Mouse (Mus musculus): ENCODE results near the gene Ina. TPM values are rescaled to one million over a fixed set of nuclear protein-coding genes. Genes with fewer than 3 reads are reported as not detected.
A peak's percentile ranks its signal among the peaks of the same experiment; 100 is the strongest.

Ina gene
- total and polyA plus RNA-seq, 2 experiments from 2014 or later: not detected

- no peak overlapping the region for H3K27ac ChIP-seq (ENCODE audit: low read depth)
- ATAC-seq (ENCODE audit: insufficient read depth, low read depth) (no peak), DNase-seq (ENCODE audit: low spot score) (no peak)
- H3K9ac ChIP-seq (replicated peaks; ENCODE audit: low read depth, low read length): no peak overlapping the region
- H3K4me3 ChIP-seq (ENCODE audit: low read depth, low read length): no peak overlapping the region
- H3K36me3 ChIP-seq (replicated peaks; ENCODE audit: control insufficient read depth, insufficient read depth, low read length): no peaks in the 10 kb centered on the region
- no peaks in the 10 kb centered on the region; the same call in 1 of the 2 replicates for H3K4me1 ChIP-seq (ENCODE audit: control insufficient read depth, insufficient read depth)
- H3K27me3 ChIP-seq (ENCODE audit: control insufficient read depth, insufficient read depth, low read length): peaks cover 60% of the 10 kb centered on the region
- no peak overlapping the region for H3K4me2 ChIP-seq (ENCODE audit: low read depth, low read length)
- H3K9me3 ChIP-seq (replicated peaks; ENCODE audit: control insufficient read depth, low read length): no peaks in the 10 kb centered on the region
- TF ChIP-seq EP300 (IDR thresholded peaks at IDR 0.05; ENCODE audit: low read depth) (no peak), CTCF (IDR thresholded peaks at IDR 0.05; ENCODE audit: low read depth) (no peak)
- 83% methylated on average over 15 of the region's 15 CpGs for WGBS
Measured at GRCm38 (mm10) chr19:47012521-47013130, 1.9 kb upstream of the Ina start.

GRCm38 (mm10) chr19:47013340-47014158 lies 949 bp upstream of the Ina start:
- Histone ChIP-seq H3K27me3 (ENCODE audit: control insufficient read depth, insufficient read depth, low read length) (peaks cover 69% of the 10 kb centered on the region), H3K36me3 (replicated peaks; ENCODE audit: control insufficient read depth, insufficient read depth, low read length) (no peaks in the 10 kb centered on the region), H3K4me1 (ENCODE audit: control insufficient read depth, insufficient read depth) (no peaks in the 10 kb centered on the region; the same call in 1 of the 2 replicates), H3K4me2 (ENCODE audit: low read depth, low read length) (no peak overlapping the region), H3K27ac (ENCODE audit: low read depth) (no peak overlapping the region), H3K4me3 (ENCODE audit: low read depth, low read length) (no peak overlapping the region), H3K9me3 (replicated peaks; ENCODE audit: control insufficient read depth, low read length) (no peaks in the 10 kb centered on the region), H3K9ac (replicated peaks; ENCODE audit: low read depth, low read length) (no peak overlapping the region)
- WGBS: 18% methylated on average over 20 of the region's 20 CpGs
- no peak for DNase-seq (ENCODE audit: low spot score)
- no peak for ATAC-seq (ENCODE audit: insufficient read depth, low read depth)
- TF ChIP-seq CTCF (IDR thresholded peaks at IDR 0.05; ENCODE audit: low read depth): no peak
- no peak for TF ChIP-seq EP300 (IDR thresholded peaks at IDR 0.05; ENCODE audit: low read depth)

GRCm38 (mm10) chr19:47014159-47014446 lies 395 bp upstream of the Ina start:
- 1% methylated on average over 11 of the region's 11 CpGs for WGBS
- no peaks in the 10 kb centered on the region for H3K9me3 ChIP-seq (replicated peaks; ENCODE audit: control insufficient read depth, low read length)
- TF ChIP-seq CTCF (IDR thresholded peaks at IDR 0.05; ENCODE audit: low read depth) (no peak), EP300 (IDR thresholded peaks at IDR 0.05; ENCODE audit: low read depth) (no peak)
- ATAC-seq (ENCODE audit: insufficient read depth, low read depth): no peak
- peak overlapping the region; percentile 53; the same call in 1 of the 2 replicates for H3K4me2 ChIP-seq (ENCODE audit: low read depth, low read length)
- peak overlapping the region; percentile 37 for H3K4me3 ChIP-seq (ENCODE audit: low read depth, low read length)
- no peaks in the 10 kb centered on the region; the same call in 1 of the 2 replicates for H3K4me1 ChIP-seq (ENCODE audit: control insufficient read depth, insufficient read depth)
- no peak overlapping the region for H3K9ac ChIP-seq (replicated peaks; ENCODE audit: low read depth, low read length)
- H3K27ac ChIP-seq (ENCODE audit: low read depth): no peak overlapping the region
- no peaks in the 10 kb centered on the region for H3K36me3 ChIP-seq (replicated peaks; ENCODE audit: control insufficient read depth, insufficient read depth, low read length)
- peaks cover 74% of the 10 kb centered on the region for H3K27me3 ChIP-seq (ENCODE audit: control insufficient read depth, insufficient read depth, low read length)
- no peak for DNase-seq (ENCODE audit: low spot score)

- no peaks in the 10 kb centered on the region for H3K9me3 ChIP-seq (replicated peaks; ENCODE audit: control insufficient read depth, low read length)
- peak overlapping the region; percentile 37 for H3K4me3 ChIP-seq (ENCODE audit: low read depth, low read length)
- 0 out of 2 replicates have a peak, but pooled peaks have one; percentile 30 for ATAC-seq (ENCODE audit: insufficient read depth, low read depth)
- H3K36me3 ChIP-seq (replicated peaks; ENCODE audit: control insufficient read depth, insufficient read depth, low read length): no peaks in the 10 kb centered on the region
- no peak for DNase-seq (ENCODE audit: low spot score)
- peaks cover 77% of the 10 kb centered on the region for H3K27me3 ChIP-seq (ENCODE audit: control insufficient read depth, insufficient read depth, low read length)
- no peak for TF ChIP-seq EP300 (IDR thresholded peaks at IDR 0.05; ENCODE audit: low read depth)
- no peak for TF ChIP-seq CTCF (IDR thresholded peaks at IDR 0.05; ENCODE audit: low read depth)
- H3K4me2 ChIP-seq (ENCODE audit: low read depth, low read length): peak overlapping the region; percentile 53
- H3K27ac ChIP-seq (ENCODE audit: low read depth): no peak overlapping the region
- no peak overlapping the region for H3K9ac ChIP-seq (replicated peaks; ENCODE audit: low read depth, low read length)
- WGBS: 2% methylated on average over 36 of the region's 37 CpGs
- no peaks in the 10 kb centered on the region; the same call in 1 of the 2 replicates for H3K4me1 ChIP-seq (ENCODE audit: control insufficient read depth, insufficient read depth)
Measured at GRCm38 (mm10) chr19:47015396-47015795, 898 bp downstream of the Ina start.

GRCm38 (mm10) chr19:47015965-47016364 lies 1.5 kb downstream of the Ina start:
- no peak overlapping the region for H3K27ac ChIP-seq (ENCODE audit: low read depth)
- no peak overlapping the region for H3K9ac ChIP-seq (replicated peaks; ENCODE audit: low read depth, low read length)
- no peak overlapping the region for H3K4me3 ChIP-seq (ENCODE audit: low read depth, low read length)
- H3K27me3 ChIP-seq (ENCODE audit: control insufficient read depth, insufficient read depth, low read length): peaks cover 74% of the 10 kb centered on the region
- DNase-seq (ENCODE audit: low spot score) (no peak), ATAC-seq (ENCODE audit: insufficient read depth, low read depth) (no peak)
- TF ChIP-seq CTCF (IDR thresholded peaks at IDR 0.05; ENCODE audit: low read depth): no peak
- no peak for TF ChIP-seq EP300 (IDR thresholded peaks at IDR 0.05; ENCODE audit: low read depth)
- 4% methylated on average over 9 of the region's 9 CpGs for WGBS
- H3K4me2 ChIP-seq (ENCODE audit: low read depth, low read length): no peak overlapping the region
- no peaks in the 10 kb centered on the region for H3K9me3 ChIP-seq (replicated peaks; ENCODE audit: control insufficient read depth, low read length)
- no peaks in the 10 kb centered on the region; the same call in 1 of the 2 replicates for H3K4me1 ChIP-seq (ENCODE audit: control insufficient read depth, insufficient read depth)
- H3K36me3 ChIP-seq (replicated peaks; ENCODE audit: control insufficient read depth, insufficient read depth, low read length): no peaks in the 10 kb centered on the region
